Mouse (Mus musculus) neutrophil, adult 83 days (primary cell): ENCODE data around the gene Olfr1216. TPM values are rescaled to one million over a fixed set of nuclear protein-coding genes. Genes with fewer than 3 reads are reported as not detected.

Experiments
- total RNA-seq, 2 experiments: library from RNA; stranded (reverse); gene quantifications; one replicate each; pipeline ENCODE4 v1.2.4; 2023

Olfr1216 gene
- total RNA-seq, result not detected

GRCm38 (mm10) chr2:89018240-89018639 is at the start of gene Olfr1216:
Gene Olfr1216 (minus strand): TSS chr2:89018340.

GRCm38 (mm10) chr2:89061087-89061486 is 42.9 kb upstream of the Olfr1216 start, which contains the start of gene Olfr1218:
Gene Olfr1218 (minus strand): TSS chr2:89061187.

GRCm38 (mm10) chr2:89031965-89032364 is 13.8 kb upstream of the Olfr1216 start, which contains the start of gene Olfr1217:
Gene Olfr1217 (minus strand): TSS chr2:89032065.

GRCm38 (mm10) chr2:89006873-89007272 is 11.3 kb downstream of the Olfr1216 start, which contains the start of gene Olfr1215:
Gene Olfr1215 (minus strand): TSS chr2:89006973.

GRCm38 (mm10) chr2:88992553-88992952 is 25.6 kb downstream of the Olfr1216 start, which contains the start of gene Olfr1214:
Gene Olfr1214 (minus strand): TSS chr2:88992653.

GRCm38 (mm10) chr2:88980181-88980580 is 38.0 kb downstream of the Olfr1216 start, which contains the start of gene Gm13762:
Gene Gm13762 (minus strand): TSS chr2:88980281.

Other genes starting within 250 kb of the Olfr1216 start
- gene Olfr1200, start 247.9 kb downstream of the Olfr1216 start, total RNA-seq, result not detected
- not detected for gene Olfr1201, start 225.3 kb downstream of the Olfr1216 start, total RNA-seq
- not detected for gene Olfr1202, start 203.8 kb downstream of the Olfr1216 start, total RNA-seq
- not detected for gene Olfr1205, start 188.6 kb downstream of the Olfr1216 start, total RNA-seq
- not detected for gene Olfr1204, start 169.0 kb downstream of the Olfr1216 start, total RNA-seq
- gene Olfr1206, start 155.1 kb downstream of the Olfr1216 start, total RNA-seq, result not detected
- gene Olfr1208, start 116.0 kb downstream of the Olfr1216 start, total RNA-seq, result not detected
- gene Olfr1209, start 103.2 kb downstream of the Olfr1216 start, total RNA-seq, result not detected
- not detected for gene Olfr1211, start 80.2 kb downstream of the Olfr1216 start, total RNA-seq
- not detected for gene Olfr1212, start 64.4 kb downstream of the Olfr1216 start, total RNA-seq
- not detected for gene Gm13762, start 38.1 kb downstream of the Olfr1216 start, total RNA-seq
- not detected for gene Olfr1214, start 25.7 kb downstream of the Olfr1216 start, total RNA-seq
- gene Olfr1215, start 11.4 kb downstream of the Olfr1216 start, total RNA-seq, result not detected
- gene Olfr1217, start 13.7 kb upstream of the Olfr1216 start, total RNA-seq, result not detected
- gene Olfr1218, start 42.8 kb upstream of the Olfr1216 start, total RNA-seq, result not detected
- gene Olfr1219, start 65.2 kb upstream of the Olfr1216 start, total RNA-seq, result not detected
- gene Olfr1220, start 88.5 kb upstream of the Olfr1216 start, total RNA-seq, result not detected
- not detected for gene Olfr1221, start 98.9 kb upstream of the Olfr1216 start, total RNA-seq
- gene Olfr1222, start 114.7 kb upstream of the Olfr1216 start, total RNA-seq, result not detected
- not detected for gene Olfr1223, start 133.2 kb upstream of the Olfr1216 start, total RNA-seq
- gene Olfr1224-ps1, start 145.8 kb upstream of the Olfr1216 start, total RNA-seq, result not detected
- not detected for gene Olfr1225, start 156.3 kb upstream of the Olfr1216 start, total RNA-seq
- gene Olfr1226, start 181.7 kb upstream of the Olfr1216 start, total RNA-seq, result not detected
- not detected for gene Olfr1228, start 235.7 kb upstream of the Olfr1216 start, total RNA-seq